Mouse (Mus musculus) kidney, postnatal 14 days (tissue): ENCODE results near the gene Lcmt1.

Source experiments
- DNase-seq: peaks from one replicate; pipeline ENCODE4 v3.0.0; 2022; ENCODE audit warnings: mixed read lengths

Lcmt1 gene

DNA sequence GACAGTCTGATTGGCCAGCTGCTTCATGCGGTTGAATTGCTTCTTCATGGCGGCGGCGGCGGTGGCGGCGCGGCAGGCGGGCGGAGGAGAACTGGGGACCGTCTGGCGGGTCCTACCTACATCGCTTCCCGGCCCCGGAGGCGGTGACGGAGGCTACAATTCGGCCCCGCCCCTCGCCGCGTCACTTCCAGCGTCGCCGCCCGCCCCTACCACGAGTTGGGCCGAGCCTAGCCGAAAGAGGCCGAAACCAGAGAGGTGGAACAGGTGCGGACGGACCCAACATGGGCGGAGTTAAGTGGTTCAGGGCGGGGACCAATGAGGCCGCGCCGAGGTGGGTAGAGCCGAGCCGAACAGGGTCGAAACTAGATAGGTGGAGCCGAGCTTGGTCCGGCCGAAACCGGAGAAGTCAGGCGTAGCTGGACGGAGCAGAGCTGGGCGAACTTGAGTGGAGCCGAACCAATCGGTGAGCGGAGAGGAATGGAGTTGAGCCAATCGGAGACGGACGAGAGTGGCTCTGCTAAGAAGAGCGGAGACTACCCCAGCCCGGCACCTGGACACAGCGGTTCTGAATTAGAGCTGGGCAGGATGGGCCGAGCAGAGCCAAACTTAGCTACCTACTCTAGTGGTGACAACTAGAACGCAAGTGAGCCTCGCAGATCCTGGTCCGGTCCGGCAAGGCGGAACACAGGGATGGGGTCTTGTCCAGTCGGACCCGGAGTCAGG, at the start of gene Lcmt1, which contains the start of gene Arhgap17:
Gene Lcmt1, plus strand, starts transcription at position 26 of the 723 bp plus-strand sequence.
Gene Arhgap17, minus strand, starts transcription at position 157 of the 723 bp plus-strand sequence.
- peak; percentile 98 for DNase-seq

DNA sequence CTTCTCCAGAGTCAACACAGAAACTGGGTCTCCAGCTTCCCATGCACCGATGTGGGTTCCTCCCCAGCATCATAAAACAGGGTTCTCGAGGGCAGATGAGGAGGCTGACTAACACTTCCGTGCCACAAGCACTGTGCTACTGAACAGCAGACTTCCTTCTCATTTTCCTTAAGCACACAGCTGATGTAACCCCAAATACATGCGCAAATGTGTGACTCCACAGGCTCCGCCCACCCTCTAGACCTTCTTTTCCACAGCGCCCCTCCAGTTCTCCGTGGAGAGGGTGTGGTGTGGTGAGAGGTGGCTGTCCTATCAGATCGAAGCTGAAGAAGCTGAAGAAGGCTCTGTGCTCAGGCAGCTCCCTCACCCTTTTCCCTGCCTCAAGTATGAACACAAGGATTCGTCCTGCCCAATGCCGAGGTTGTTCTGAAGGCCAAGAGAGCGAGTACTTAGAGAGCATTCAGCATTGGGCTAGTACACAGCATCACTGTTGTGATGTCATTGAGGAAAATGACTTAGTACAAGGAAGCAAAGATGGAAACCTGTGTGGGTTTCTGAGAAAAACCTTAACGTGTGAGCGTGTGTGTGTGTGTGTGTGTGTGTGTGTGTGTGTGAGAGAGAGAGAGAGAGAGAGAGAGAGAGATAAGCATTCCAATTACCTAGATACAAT, 47.0 kb upstream of the Lcmt1 start:
- DNase-seq: no peak

GRCm38 (mm10) chr7:123323388-123323787, 46.2 kb upstream of the Lcmt1 start:
- no peak for DNase-seq

GRCm38 (mm10) chr7:123324105-123324504, 45.5 kb upstream of the Lcmt1 start:
- no peak for DNase-seq

GRCm38 (mm10) chr7:123326062-123326461, 43.5 kb upstream of the Lcmt1 start:
- DNase-seq: no peak

DNA sequence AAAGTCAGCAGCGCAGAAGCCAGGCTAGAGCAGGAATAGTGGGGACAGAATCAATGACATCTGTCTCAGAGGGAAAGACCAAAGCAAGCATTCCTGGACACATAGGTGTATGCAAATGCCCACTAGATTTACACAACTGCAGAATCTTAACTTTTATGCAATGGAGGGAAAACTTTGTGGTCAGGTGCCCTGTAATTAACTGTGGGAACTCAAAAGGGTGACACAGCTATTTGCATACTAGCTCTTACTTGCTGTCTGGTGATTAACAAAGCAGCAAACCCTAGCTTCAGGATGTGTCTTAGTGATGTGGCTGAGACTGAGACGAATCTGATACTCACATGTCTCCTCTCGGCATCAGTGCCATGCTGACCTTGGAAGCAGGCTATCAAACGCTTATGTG, 42.7 kb upstream of the Lcmt1 start:
- DNase-seq: no peak

DNA sequence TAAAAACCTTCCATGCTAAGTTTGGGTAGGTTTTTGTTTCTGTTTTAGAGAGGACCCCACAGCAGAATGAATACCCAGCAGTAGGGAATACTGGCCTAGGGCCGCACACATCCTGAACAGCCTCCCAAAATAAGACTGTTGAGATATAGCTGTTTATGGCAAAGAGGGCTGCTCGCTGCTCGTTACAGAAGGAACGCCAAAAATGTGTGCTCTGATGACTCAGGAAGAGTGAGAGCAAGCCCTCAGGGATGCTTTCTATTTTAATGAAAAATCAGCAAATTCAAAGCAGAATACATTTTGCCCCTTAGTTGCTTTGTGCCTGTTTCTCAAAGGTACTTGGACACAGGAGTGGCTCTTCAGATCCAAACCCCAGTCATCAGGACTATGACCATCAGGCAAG, 41.7 kb upstream of the Lcmt1 start:
- DNase-seq: no peak

- no peak for DNase-seq
Observed at GRCm38 (mm10) chr7:123330506-123330905, 39.1 kb upstream of the Lcmt1 start.

DNA sequence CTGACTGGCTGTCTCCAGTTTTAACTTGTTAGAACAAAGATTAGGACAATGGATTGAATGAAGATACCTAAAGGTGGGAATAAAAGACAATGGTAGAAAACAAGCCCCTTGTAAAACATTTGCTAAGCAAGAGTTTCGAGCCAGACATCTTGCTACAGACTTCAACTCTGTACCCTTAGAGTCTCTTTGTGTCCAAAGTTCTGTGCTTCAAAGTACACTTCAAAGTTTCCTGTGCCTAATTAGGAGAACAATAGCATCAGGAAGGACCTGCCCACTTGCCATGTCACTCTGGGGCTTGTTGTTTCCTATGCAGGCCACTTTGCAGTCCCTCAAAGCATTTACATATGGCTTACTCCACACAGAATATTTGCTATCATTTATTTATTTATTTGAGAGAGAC, 33.3 kb upstream of the Lcmt1 start:
- DNase-seq: peak; percentile 51

GRCm38 (mm10) chr7:123338351-123338750, 31.2 kb upstream of the Lcmt1 start:
- DNase-seq: peak; percentile 58

DNA sequence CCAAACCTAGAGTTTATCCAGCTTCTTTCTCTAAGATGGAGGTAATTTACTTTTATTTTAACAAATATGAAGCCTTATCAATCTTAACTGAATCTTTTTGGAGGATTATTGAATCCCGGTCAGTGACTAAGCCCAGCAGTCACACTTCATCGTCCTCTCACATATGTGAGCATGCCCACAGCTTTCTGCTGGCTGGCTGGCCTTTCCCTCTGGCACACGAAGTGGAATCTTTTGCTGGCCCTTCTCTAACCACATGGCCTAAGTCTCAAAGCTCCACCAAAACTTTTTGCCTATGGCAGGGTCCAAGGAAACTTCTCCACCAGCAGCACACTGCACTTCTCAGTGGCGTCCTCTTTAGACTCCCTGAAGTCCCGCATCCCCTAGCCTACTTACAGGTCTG, 27.7 kb upstream of the Lcmt1 start:
- DNase-seq: no peak

GRCm38 (mm10) chr7:123344079-123344780, 25.4 kb upstream of the Lcmt1 start:
- no peak for DNase-seq

DNA sequence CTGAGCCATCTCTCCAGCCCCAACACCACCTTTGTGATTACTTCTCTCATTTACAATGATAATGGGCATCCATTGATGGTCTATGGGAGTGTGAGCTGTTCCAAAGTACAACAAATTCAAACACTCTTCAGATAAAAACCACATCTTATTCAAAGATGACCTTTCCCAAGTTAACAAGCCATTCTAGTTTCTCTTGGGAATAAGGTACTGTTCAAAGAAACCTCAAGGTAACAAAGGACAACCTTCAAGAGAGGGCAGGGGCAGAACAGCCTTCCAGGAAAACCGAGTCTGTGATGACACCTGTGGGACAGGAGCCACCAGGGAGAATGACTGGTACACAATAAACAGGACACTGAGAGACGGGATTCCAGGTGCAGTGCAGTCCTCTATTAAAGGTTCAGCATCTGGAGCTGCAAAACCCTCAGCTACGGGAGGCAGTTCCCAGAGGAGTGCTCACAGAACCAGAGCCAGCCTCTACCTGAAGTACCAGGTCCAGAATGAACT, 24.5 kb upstream of the Lcmt1 start:
- no peak for DNase-seq

- no peak for DNase-seq
Observed at GRCm38 (mm10) chr7:123346631-123347290, 22.8 kb upstream of the Lcmt1 start.

- no peak for DNase-seq
Observed at GRCm38 (mm10) chr7:123349813-123350212, 19.8 kb upstream of the Lcmt1 start.

GRCm38 (mm10) chr7:123350243-123350642, 19.3 kb upstream of the Lcmt1 start:
- DNase-seq: no peak

DNA sequence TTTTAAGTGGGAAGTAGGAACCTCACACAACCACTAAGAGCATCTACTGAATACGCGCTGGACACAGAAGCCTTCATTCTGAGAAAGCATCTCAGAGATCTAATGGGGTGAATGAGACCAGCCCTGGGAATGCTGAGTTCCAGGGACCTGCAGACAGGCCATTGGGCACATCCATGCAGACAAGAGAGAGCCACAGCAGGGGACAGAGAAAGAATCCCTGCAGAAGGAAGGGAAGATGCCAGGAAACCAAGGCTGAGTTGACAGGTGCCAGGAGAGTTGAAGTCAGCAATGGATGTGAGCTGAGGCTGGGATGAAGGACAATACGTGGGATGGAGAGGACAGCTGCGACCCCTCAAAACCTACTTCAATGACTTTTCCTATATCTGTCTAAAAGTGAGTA, 16.5 kb upstream of the Lcmt1 start:
- DNase-seq: no peak

DNA sequence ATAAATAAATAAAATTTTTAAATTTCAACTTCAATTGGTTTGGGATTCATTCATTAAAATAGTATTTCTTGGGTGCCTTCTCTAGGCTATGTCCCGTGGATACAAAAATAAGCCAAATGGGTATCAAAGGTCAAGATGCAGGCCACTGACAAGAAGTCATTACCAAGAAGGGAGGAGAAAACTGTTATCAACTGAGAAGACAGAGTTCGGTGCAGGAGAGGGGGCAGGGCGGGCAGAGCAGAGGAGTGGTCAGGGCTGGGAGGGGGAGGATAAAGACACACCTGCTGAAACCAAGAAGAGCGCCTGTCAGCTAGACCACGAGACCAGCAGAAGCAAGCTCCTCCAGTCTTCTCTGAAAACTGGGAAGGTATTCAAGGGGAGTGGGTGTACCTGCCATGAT, 15.7 kb upstream of the Lcmt1 start:
- DNase-seq: no peak

DNA sequence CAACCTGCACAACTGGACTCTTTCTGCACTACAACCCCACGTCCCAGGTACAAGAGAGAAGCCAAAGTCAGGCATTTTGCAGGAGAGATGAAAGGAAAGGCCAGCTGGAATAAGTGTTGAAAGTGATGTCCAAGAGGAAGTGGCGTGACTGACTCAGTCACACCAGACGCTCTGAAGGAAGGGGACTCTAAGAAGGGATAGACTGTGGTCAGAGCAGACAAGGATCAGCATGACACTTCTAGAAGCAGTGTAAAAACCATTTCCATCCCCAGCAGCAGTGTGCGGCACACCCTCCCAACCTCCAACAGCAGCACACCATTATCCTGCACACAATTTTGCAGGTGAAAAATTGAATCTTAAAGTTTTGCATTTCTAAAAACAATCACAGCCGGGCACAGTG, 15.2 kb upstream of the Lcmt1 start:
- no peak for DNase-seq

DNA sequence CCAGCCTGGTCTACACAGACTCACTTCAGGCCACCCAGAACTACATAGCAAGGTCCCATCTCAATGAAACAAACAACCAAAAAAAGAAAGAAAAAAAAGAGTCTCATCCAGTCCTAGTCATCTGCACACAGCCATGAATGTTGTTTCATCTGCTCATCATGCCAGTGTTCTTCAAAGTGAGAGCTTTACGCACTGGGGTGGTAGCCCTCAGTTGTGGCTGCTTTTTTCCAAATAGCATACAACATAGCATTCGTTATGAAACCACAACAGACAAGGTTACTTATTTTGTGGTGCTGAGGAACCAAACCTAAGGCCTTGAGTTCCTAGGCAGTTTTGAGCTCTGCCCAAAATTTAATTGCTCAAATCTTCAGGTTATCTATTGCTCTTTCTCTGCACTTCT, 14.7 kb upstream of the Lcmt1 start:
- DNase-seq: no peak

DNA sequence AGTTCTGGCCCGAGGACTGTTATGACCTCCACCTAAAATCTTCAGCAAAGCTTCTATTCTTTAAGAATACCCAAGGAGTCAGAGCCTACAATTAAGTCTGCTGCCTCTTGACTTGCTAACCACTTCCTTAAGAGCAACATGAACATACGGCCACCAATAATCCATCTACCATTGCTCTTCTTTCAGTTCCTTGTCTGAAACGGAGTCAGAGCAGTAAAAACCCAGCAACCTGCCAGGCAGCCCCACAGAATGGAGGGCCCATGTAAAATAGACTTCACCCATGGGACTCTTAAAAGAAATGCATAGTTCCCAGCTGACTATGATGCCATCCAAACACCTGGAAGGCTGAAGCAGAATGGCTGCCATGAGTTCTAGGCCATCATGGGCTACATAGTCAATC, 13.4 kb upstream of the Lcmt1 start:
- DNase-seq: no peak

DNA sequence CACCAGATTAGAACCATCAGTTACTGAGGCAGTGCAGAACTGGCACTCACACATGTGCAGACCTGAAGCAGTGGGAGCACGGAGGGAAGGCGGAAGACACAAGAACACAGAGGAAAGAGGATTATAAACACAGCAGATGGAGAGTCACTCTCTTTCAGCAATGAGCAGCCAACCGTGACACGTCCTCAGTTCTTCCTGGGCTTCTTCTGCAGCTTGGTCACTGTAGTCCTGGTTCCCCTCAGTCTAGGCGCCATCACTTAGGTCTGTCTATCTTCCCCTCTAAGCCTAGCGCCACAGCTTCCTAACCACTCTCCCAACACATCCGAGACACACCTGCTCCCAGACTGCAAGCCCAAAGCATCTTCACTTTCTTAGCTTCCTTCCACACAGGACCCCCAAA, 10.5 kb upstream of the Lcmt1 start:
- no peak for DNase-seq

- no peak for DNase-seq
Observed at GRCm38 (mm10) chr7:123360185-123360584, 9.4 kb upstream of the Lcmt1 start.
